Mouse (Mus musculus) CH12.LX (cell line): ENCODE measurements around the gene Mgrn1. TPM values are rescaled to one million over a fixed set of nuclear protein-coding genes. Genes with fewer than 3 reads are reported as not detected.
A peak's percentile ranks its signal among the peaks of the same experiment; 100 is the strongest.

Experiments used
- DNase-seq: peaks from one replicate; pipeline ENCODE4 v3.0.0-alpha.2; 2013; ENCODE audit errors: extremely low read depth
- H3K27ac ChIP-seq: 2 replicates; pipeline ENCODE4 v1.5.1; 2012; ENCODE audit warnings: low read depth, mild to moderate bottlenecking, control low read depth, moderate library complexity; ENCODE audit not compliant: insufficient read depth
- H3K27me3 ChIP-seq: replicated peaks from 2 replicates; pipeline ENCODE3; 2012; ENCODE audit warnings: inconsistent platforms
- H3K36me3 ChIP-seq, 2 experiments: replicated peaks in 1 of 2; 2 replicates each; pipeline versions ENCODE3 to v1.6.1; 2012; ENCODE audit warnings: inconsistent platforms in 1 of 2, low read length in 1 of 2, mild to moderate bottlenecking in 1 of 2, mixed read lengths in 1 of 2, moderate library complexity in 1 of 2; ENCODE audit not compliant: control insufficient read depth in 1 of 2, insufficient read depth in 1 of 2
- H3K4me1 ChIP-seq, 2 experiments: 2 replicates each; pipeline ENCODE4 v1.6.1; 2012; ENCODE audit warnings: inconsistent platforms in 1 of 2, moderate library complexity in 1 of 2; ENCODE audit not compliant: insufficient read depth in 2 of 2, control insufficient read depth in 1 of 2
- H3K4me2 ChIP-seq: 2 replicates; pipeline ENCODE4 v1.6.1; 2012; ENCODE audit warnings: low read depth, mild to moderate bottlenecking, control low read depth; ENCODE audit not compliant: poor library complexity, insufficient read depth, severe bottlenecking
- H3K4me3 ChIP-seq, 3 experiments: fragments of 150-350 bp in 1 of 3; sonication (generic) in 1 of 3; replicated peaks in 1 of 3; 2 replicates each; pipeline versions ENCODE3 to v1.5.1; 2011 to 2012; ENCODE audit warnings: low read depth in 2 of 3, low read length in 2 of 3, mild to moderate bottlenecking in 2 of 3, moderate library complexity in 2 of 3, control low read depth in 1 of 3, improper control_type of control experiment in 1 of 3, inconsistent platforms in 1 of 3, mixed read lengths in 1 of 3; ENCODE audit not compliant: poor library complexity in 1 of 3
- H3K79me2 ChIP-seq: replicated peaks from 2 replicates; pipeline ENCODE4 v1.6.1; 2012; ENCODE audit warnings: mild to moderate bottlenecking, moderate library complexity; ENCODE audit not compliant: control insufficient read depth, poor library complexity, insufficient read depth, severe bottlenecking; ENCODE audit errors: extremely low read depth
- H3K9ac ChIP-seq: 2 replicates; pipeline ENCODE4 v1.6.1; 2012; ENCODE audit warnings: low read depth, mild to moderate bottlenecking, control low read depth, moderate library complexity; ENCODE audit not compliant: insufficient read depth
- H3K9me3 ChIP-seq: replicated peaks from 2 replicates; pipeline ENCODE3; 2012; ENCODE audit warnings: low read length, inconsistent platforms, mixed read lengths
- BHLHE40 ChIP-seq: IDR thresholded peaks from 2 replicates; pipeline ENCODE4 v1.6.1; 2011; ENCODE audit warnings: mild to moderate bottlenecking, low read depth, low read length, improper control_type of control experiment
- CHD1 ChIP-seq: IDR thresholded peaks from 2 replicates; pipeline ENCODE4 v1.6.1; 2012; ENCODE audit warnings: low read depth, low read length, improper control_type of control experiment, inconsistent platforms
- CTCF ChIP-seq, 2 experiments: IDR thresholded peaks in 1 of 2; conservative IDR thresholded peaks in 1 of 2; 2 replicates each; pipeline ENCODE4 v1.5.1; 2011 to 2012; ENCODE audit warnings: low read depth in 2 of 2, low read length in 2 of 2, improper control_type of control experiment in 1 of 2, inconsistent platforms in 1 of 2, mild to moderate bottlenecking in 1 of 2, moderate library complexity in 1 of 2
- ELF1 ChIP-seq: IDR thresholded peaks from 2 replicates; pipeline ENCODE4 v1.6.1; 2014; ENCODE audit warnings: low read depth, mild to moderate bottlenecking, inconsistent platforms, low read length, improper control_type of control experiment
- EP300 ChIP-seq: IDR thresholded peaks from 2 replicates; pipeline ENCODE4 v1.6.1; 2011; ENCODE audit warnings: low read length, improper control_type of control experiment
- ETS1 ChIP-seq: conservative IDR thresholded peaks from 2 replicates; pipeline ENCODE4 v1.6.1; 2012; ENCODE audit warnings: low read depth, mild to moderate bottlenecking, inconsistent platforms, low read length, improper control_type of control experiment, moderate library complexity
- GABPA ChIP-seq: IDR thresholded peaks from 2 replicates; pipeline ENCODE4 v1.6.1; 2012; ENCODE audit warnings: low read depth, low read length, improper control_type of control experiment, inconsistent platforms; ENCODE audit not compliant: insufficient replicate concordance
- HCFC1 ChIP-seq: IDR thresholded peaks from 2 replicates; pipeline ENCODE4 v1.6.1; 2012; ENCODE audit warnings: low read depth, mild to moderate bottlenecking, inconsistent platforms, low read length, improper control_type of control experiment
- IRF4 ChIP-seq: IDR thresholded peaks from 2 replicates; pipeline ENCODE4 v1.6.1; 2014; ENCODE audit warnings: low read depth, mild to moderate bottlenecking, inconsistent platforms, low read length, improper control_type of control experiment
- JUN ChIP-seq: IDR thresholded peaks from 2 replicates; pipeline ENCODE4 v1.6.1; 2011; ENCODE audit warnings: low read depth, mild to moderate bottlenecking, low read length, improper control_type of control experiment, moderate library complexity; ENCODE audit not compliant: insufficient read depth
- JUND ChIP-seq: conservative IDR thresholded peaks from 2 replicates; pipeline ENCODE4 v1.6.1; 2011; ENCODE audit warnings: low read depth, low read length, improper control_type of control experiment
- KAT2A ChIP-seq: IDR thresholded peaks from 2 replicates; pipeline ENCODE4 v1.6.1; 2012; ENCODE audit warnings: low read length, improper control_type of control experiment, inconsistent platforms; ENCODE audit not compliant: insufficient replicate concordance
- MAFK ChIP-seq: IDR thresholded peaks from 2 replicates; pipeline ENCODE4 v1.6.1; 2011; ENCODE audit warnings: low read length, improper control_type of control experiment; ENCODE audit not compliant: insufficient replicate concordance
- MAX ChIP-seq: IDR thresholded peaks from 2 replicates; pipeline ENCODE4 v1.6.1; 2011; ENCODE audit warnings: low read length, improper control_type of control experiment
- MAZ ChIP-seq: IDR thresholded peaks from 2 replicates; pipeline ENCODE4 v1.6.1; 2012; ENCODE audit warnings: low read depth, mild to moderate bottlenecking, inconsistent platforms, low read length, improper control_type of control experiment, moderate library complexity
- MEF2A ChIP-seq: IDR thresholded peaks from 2 replicates; pipeline ENCODE4 v1.6.1; 2014; ENCODE audit warnings: low read depth, mild to moderate bottlenecking, inconsistent platforms, low read length, improper control_type of control experiment, borderline replicate concordance
- MXI1 ChIP-seq: IDR thresholded peaks from 2 replicates; pipeline ENCODE4 v1.6.1; 2011; ENCODE audit warnings: mild to moderate bottlenecking, low read depth, low read length, improper control_type of control experiment
- MYC ChIP-seq: IDR thresholded peaks from 2 replicates; pipeline ENCODE4 v1.6.1; 2011; ENCODE audit warnings: low read depth, mild to moderate bottlenecking, improper control_type of control experiment, low read length
- NELFE ChIP-seq: IDR thresholded peaks from 2 replicates; pipeline ENCODE4 v1.6.1; 2011; ENCODE audit warnings: low read depth, low read length, improper control_type of control experiment
- NRF1 ChIP-seq: IDR thresholded peaks from 2 replicates; pipeline ENCODE4 v1.6.1; 2014; ENCODE audit warnings: low read depth, mild to moderate bottlenecking, inconsistent platforms, low read length, improper control_type of control experiment, moderate library complexity
- POLR2A ChIP-seq: IDR thresholded peaks from 2 replicates; pipeline ENCODE4 v1.6.1; 2011; ENCODE audit warnings: low read depth, mild to moderate bottlenecking, improper control_type of control experiment, low read length
- POLR2AphosphoS2 ChIP-seq: IDR thresholded peaks from 2 replicates; pipeline ENCODE4 v1.6.1; 2011; ENCODE audit warnings: low read depth, low read length, improper control_type of control experiment
- RCOR1 ChIP-seq: conservative IDR thresholded peaks from 2 replicates; pipeline ENCODE4 v1.6.1; 2012; ENCODE audit warnings: low read depth, mild to moderate bottlenecking, inconsistent platforms, low read length, improper control_type of control experiment
- SIN3A ChIP-seq: IDR thresholded peaks from 2 replicates; pipeline ENCODE4 v1.6.1; 2012; ENCODE audit warnings: low read length, improper control_type of control experiment, inconsistent platforms
- SMC3 ChIP-seq: IDR thresholded peaks from 2 replicates; pipeline ENCODE4 v1.6.1; 2011; ENCODE audit warnings: low read depth, low read length, improper control_type of control experiment
- TBP ChIP-seq: conservative IDR thresholded peaks from 2 replicates; pipeline ENCODE4 v1.6.1; 2011; ENCODE audit warnings: low read depth, low read length, improper control_type of control experiment
- TCF12 ChIP-seq: IDR thresholded peaks from 2 replicates; pipeline ENCODE4 v1.6.1; 2014; ENCODE audit warnings: low read depth, mild to moderate bottlenecking, inconsistent platforms, low read length, improper control_type of control experiment
- USF2 ChIP-seq: conservative IDR thresholded peaks from 2 replicates; pipeline ENCODE4 v1.6.1; 2011; ENCODE audit warnings: low read depth, low read length, improper control_type of control experiment
- ZC3H11A ChIP-seq: IDR thresholded peaks from 2 replicates; pipeline ENCODE4 v1.6.1; 2012; ENCODE audit warnings: low read depth, mild to moderate bottlenecking, inconsistent platforms, low read length, improper control_type of control experiment
- ZMIZ1 ChIP-seq: IDR thresholded peaks from 2 replicates; pipeline ENCODE4 v1.6.1; 2012; ENCODE audit warnings: low read depth, mild to moderate bottlenecking, inconsistent platforms, low read length, improper control_type of control experiment
- ZNF384 ChIP-seq: IDR thresholded peaks from 2 replicates; pipeline ENCODE4 v1.6.1; 2012; ENCODE audit warnings: low read depth, low read length, improper control_type of control experiment, inconsistent platforms
- dilution Hi-C: fragments of 300-500 bp; cut with MboI; formaldehyde crosslinking; loops from 2 replicates; pipeline ENCODE4 v1.14.3; 2020; ENCODE audit warnings: low sequenced_read_pairs; ENCODE audit not compliant: extremely low pct_unique_long_range_greater_than_20kb, extremely low pct_ligation_motif_present
- in situ Hi-C: fragments of 300-500 bp; cut with MboI; formaldehyde crosslinking; loops from 3 replicates; pipeline ENCODE4 v1.14.3; 2019; ENCODE audit warnings: low sequenced_read_pairs, low pct_ligation_motif_present, low pct_unique_long_range_greater_than_20kb, mixed read lengths
- polyA plus RNA-seq: library from polyadenylated mRNA; unstranded; fragments of >175 nt; gene quantifications from 2 replicates; pipeline ENCODE4 v1.2.1, GENCODE M21; 2012; ENCODE audit warnings: low read depth; ENCODE audit not compliant: insufficient read length
- total RNA-seq, 2 experiments: library from RNA; depleted of rRNA; stranded (reverse); fragments of 300-350 nt in 1 of 2; fragments of >200 nt in 1 of 2; gene quantifications; 2 replicates each; pipeline ENCODE4 v1.2.3; 2012 to 2014

The Mgrn1 gene
- total and polyA plus RNA-seq, 3 experiments, result 11.7 to 16.9 (median 12.9) TPM

GRCm38 (mm10) chr16:4913783-4914735, 28.0 kb downstream of the Mgrn1 start:
- DNase-seq, result peak; percentile 77
- H3K4me2 ChIP-seq, result no peak overlapping the region
- H3K4me3 ChIP-seq, result peak overlapping the region in 1 of 3 experiments; percentile 34
- no peaks in the 10 kb centered on the region for H3K9me3 ChIP-seq
- no peaks in the 10 kb centered on the region for H3K27me3 ChIP-seq
- in situ Hi-C loops, result no loop called here
- no peaks in the 10 kb centered on the region for H3K79me2 ChIP-seq
- H3K27ac ChIP-seq, result no peak overlapping the region
- peaks cover 27 to 50% of the 10 kb centered on the region in 2 experiments for H3K4me1 ChIP-seq
- TF ChIP-seq MAX (no peak), ETS1 (no peak), SIN3A (peak; percentile 76), CHD1 (no peak), USF2 (no peak), KAT2A (0 out of 2 replicates have a peak, but pooled peaks have one; percentile 27), CTCF (conservative IDR thresholded peaks at IDR 0.05 in 1 of 2, IDR thresholded peaks at IDR 0.05 in 1 of 2; ENCODE audit: low read depth in 2 of 2, low read length in 2 of 2) (peak; percentile 97 to 100), MEF2A (0 out of 2 replicates have a peak, but pooled peaks have one; percentile 32), RCOR1 (peak; percentile 59; the same call in 1 of the 2 replicates), ZC3H11A (peak; percentile 66), MAZ (0 out of 2 replicates have a peak, but pooled peaks have one; percentile 51), TCF12 (peak; percentile 46; the same call in 1 of the 2 replicates), BHLHE40 (peak; percentile 51; the same call in 1 of the 2 replicates), MAFK (0 out of 2 replicates have a peak, but pooled peaks have one; percentile 20), ELF1 (0 out of 2 replicates have a peak, but pooled peaks have one; percentile 33), JUN (no peak), ZNF384 (peak; percentile 93), NELFE (no peak; the same call in 1 of the 2 replicates), SMC3 (peak; percentile 89), TBP (no peak), POLR2AphosphoS2 (no peak), GABPA (no peak), MYC (0 out of 2 replicates have a peak, but pooled peaks have one; percentile 41), IRF4 (peak; percentile 72), MXI1 (peak; percentile 61), EP300 (0 out of 2 replicates have a peak, but pooled peaks have one; percentile 13), POLR2A (no peak), JUND (0 out of 2 replicates have a peak, but pooled peaks have one; percentile 37), NRF1 (0 out of 2 replicates have a peak, but pooled peaks have one; percentile 17), HCFC1 (peak; percentile 45), ZMIZ1 (no peak)
- TF ChIP-seq, all 38 proteins: peak for 20
- peaks cover 15 to 32% of the 10 kb centered on the region in 2 experiments for H3K36me3 ChIP-seq
- dilution Hi-C loops, result no loop called here
- H3K9ac ChIP-seq, result no peak overlapping the region
